Mouse (Mus musculus): ENCODE data around the gene C2cd4c. TPM values are rescaled to one million over a fixed set of nuclear protein-coding genes. Genes with fewer than 3 reads are reported as not detected.

The C2cd4c gene
- polyA plus RNA-seq, 1 experiment = 12.4 TPM

- Histone ChIP-seq H3K4me3 (ENCODE audit: insufficient read depth, low read length) (no peak overlapping the region), H3K27ac (ENCODE audit: insufficient read depth, low read length) (no peak overlapping the region), H3K4me1 (ENCODE audit: control insufficient read depth, insufficient read depth, low read length) (no peaks in the 10 kb centered on the region)
- TF ChIP-seq CTCF (IDR thresholded peaks at IDR 0.05; ENCODE audit: extremely low read depth, insufficient read depth, low read length) (no peak), POLR2A (IDR thresholded peaks at IDR 0.05; ENCODE audit: extremely low read depth, insufficient read depth, low read length) (no peak)
These were observed 29.8 kb downstream of the C2cd4c start for GRCm38 (mm10) chr10:79584021-79584420.

GRCm38 (mm10) chr10:79581501-79581900 lies 32.3 kb downstream of the C2cd4c start:
- Histone ChIP-seq H3K27ac (ENCODE audit: insufficient read depth, low read length) (no peak overlapping the region), H3K4me1 (ENCODE audit: control insufficient read depth, insufficient read depth, low read length) (no peaks in the 10 kb centered on the region), H3K4me3 (ENCODE audit: insufficient read depth, low read length) (no peak overlapping the region)
- no peak for TF ChIP-seq CTCF (IDR thresholded peaks at IDR 0.05; ENCODE audit: extremely low read depth, insufficient read depth, low read length)
- no peak for TF ChIP-seq POLR2A (IDR thresholded peaks at IDR 0.05; ENCODE audit: extremely low read depth, insufficient read depth, low read length)

GRCm38 (mm10) chr10:79580811-79581210 lies 33.0 kb downstream of the C2cd4c start:
- H3K27ac ChIP-seq (ENCODE audit: insufficient read depth, low read length) = no peak overlapping the region
- no peak overlapping the region for H3K4me3 ChIP-seq (ENCODE audit: insufficient read depth, low read length)
- TF ChIP-seq POLR2A (IDR thresholded peaks at IDR 0.05; ENCODE audit: extremely low read depth, insufficient read depth, low read length) (no peak), CTCF (IDR thresholded peaks at IDR 0.05; ENCODE audit: extremely low read depth, insufficient read depth, low read length) (peak; percentile 31)
- H3K4me1 ChIP-seq (ENCODE audit: control insufficient read depth, insufficient read depth, low read length) = no peaks in the 10 kb centered on the region

- H3K4me3 ChIP-seq (ENCODE audit: insufficient read depth, low read length) = no peak overlapping the region
- no peak overlapping the region for H3K27ac ChIP-seq (ENCODE audit: insufficient read depth, low read length)
- TF ChIP-seq POLR2A (IDR thresholded peaks at IDR 0.05; ENCODE audit: extremely low read depth, insufficient read depth, low read length) (no peak), CTCF (IDR thresholded peaks at IDR 0.05; ENCODE audit: extremely low read depth, insufficient read depth, low read length) (no peak)
- no peaks in the 10 kb centered on the region for H3K4me1 ChIP-seq (ENCODE audit: control insufficient read depth, insufficient read depth, low read length)
These were observed 33.5 kb downstream of the C2cd4c start for GRCm38 (mm10) chr10:79580356-79580755.

- TF ChIP-seq CTCF (IDR thresholded peaks at IDR 0.05; ENCODE audit: extremely low read depth, insufficient read depth, low read length) (no peak), POLR2A (IDR thresholded peaks at IDR 0.05; ENCODE audit: extremely low read depth, insufficient read depth, low read length) (no peak)
- no peak overlapping the region for H3K27ac ChIP-seq (ENCODE audit: insufficient read depth, low read length)
These were observed 34.0 kb downstream of the C2cd4c start for GRCm38 (mm10) chr10:79579781-79580180.

GRCm38 (mm10) chr10:79578891-79579290 lies 34.9 kb downstream of the C2cd4c start:
- TF ChIP-seq POLR2A (IDR thresholded peaks at IDR 0.05; ENCODE audit: extremely low read depth, insufficient read depth, low read length) = no peak
- TF ChIP-seq CTCF (IDR thresholded peaks at IDR 0.05; ENCODE audit: extremely low read depth, insufficient read depth, low read length) = no peak
- Histone ChIP-seq H3K4me3 (ENCODE audit: insufficient read depth, low read length) (no peak overlapping the region), H3K4me1 (ENCODE audit: control insufficient read depth, insufficient read depth, low read length) (no peaks in the 10 kb centered on the region), H3K27ac (ENCODE audit: insufficient read depth, low read length) (no peak overlapping the region)

More at GRCm38 (mm10) chr10:79579781-79580180, 34.0 kb downstream of the C2cd4c start:
- Histone ChIP-seq H3K4me1 (ENCODE audit: control insufficient read depth, insufficient read depth, low read length) (no peaks in the 10 kb centered on the region), H3K4me3 (ENCODE audit: insufficient read depth, low read length) (no peak overlapping the region)

- no peak overlapping the region for H3K27ac ChIP-seq (ENCODE audit: insufficient read depth, low read length)
- H3K4me1 ChIP-seq (ENCODE audit: control insufficient read depth, insufficient read depth, low read length) = no peaks in the 10 kb centered on the region
- no peak overlapping the region for H3K4me3 ChIP-seq (ENCODE audit: insufficient read depth, low read length)
- TF ChIP-seq POLR2A (IDR thresholded peaks at IDR 0.05; ENCODE audit: extremely low read depth, insufficient read depth, low read length) = no peak
- TF ChIP-seq CTCF (IDR thresholded peaks at IDR 0.05; ENCODE audit: extremely low read depth, insufficient read depth, low read length) = no peak
These were observed 35.5 kb downstream of the C2cd4c start for GRCm38 (mm10) chr10:79578276-79578675.

GRCm38 (mm10) chr10:79577376-79577775 lies 36.4 kb downstream of the C2cd4c start:
- Histone ChIP-seq H3K4me1 (ENCODE audit: control insufficient read depth, insufficient read depth, low read length) (no peaks in the 10 kb centered on the region), H3K4me3 (ENCODE audit: insufficient read depth, low read length) (no peak overlapping the region), H3K27ac (ENCODE audit: insufficient read depth, low read length) (no peak overlapping the region)
- TF ChIP-seq POLR2A (IDR thresholded peaks at IDR 0.05; ENCODE audit: extremely low read depth, insufficient read depth, low read length) (no peak), CTCF (IDR thresholded peaks at IDR 0.05; ENCODE audit: extremely low read depth, insufficient read depth, low read length) (no peak)

- Histone ChIP-seq H3K4me3 (ENCODE audit: insufficient read depth, low read length) (no peak overlapping the region), H3K27ac (ENCODE audit: insufficient read depth, low read length) (no peak overlapping the region), H3K4me1 (ENCODE audit: control insufficient read depth, insufficient read depth, low read length) (no peaks in the 10 kb centered on the region)
- TF ChIP-seq POLR2A (IDR thresholded peaks at IDR 0.05; ENCODE audit: extremely low read depth, insufficient read depth, low read length) (no peak), CTCF (IDR thresholded peaks at IDR 0.05; ENCODE audit: extremely low read depth, insufficient read depth, low read length) (no peak)
These were observed 38.1 kb downstream of the C2cd4c start for GRCm38 (mm10) chr10:79575754-79576153.

- H3K4me1 ChIP-seq (ENCODE audit: control insufficient read depth, insufficient read depth, low read length) = no peaks in the 10 kb centered on the region
These were observed 39.0 kb downstream of the C2cd4c start for GRCm38 (mm10) chr10:79574796-79575195.

More at GRCm38 (mm10) chr10:79574796-79575195, 39.0 kb downstream of the C2cd4c start:
- Histone ChIP-seq H3K4me3 (ENCODE audit: insufficient read depth, low read length) (no peak overlapping the region), H3K27ac (ENCODE audit: insufficient read depth, low read length) (no peak overlapping the region)
- TF ChIP-seq POLR2A (IDR thresholded peaks at IDR 0.05; ENCODE audit: extremely low read depth, insufficient read depth, low read length) = no peak

All from cortical plate, adult 2 months (tissue).